Mouse (Mus musculus) embryonic fibroblast, embryonic 13.5 days (primary cell): ENCODE measurements at regions not wholly inside any gene's neighbourhood (a gene's known extent, or its start where the extent isn't known, plus 50 kb on each side); places are given as distances from the start of the nearest gene placed in this dataset.

Source experiments
- H3K27ac ChIP-seq: 2 replicates; pipeline ENCODE4 v1.5.1; 2012; ENCODE audit warnings: low read length, control low read depth, inconsistent platforms; ENCODE audit not compliant: insufficient read depth
- H3K4me1 ChIP-seq: 2 replicates; pipeline ENCODE4 v1.6.1; 2011; ENCODE audit warnings: low read length; ENCODE audit not compliant: control insufficient read depth, insufficient read depth
- H3K4me3 ChIP-seq: 2 replicates; pipeline ENCODE4 v1.5.1; 2011; ENCODE audit warnings: mild to moderate bottlenecking, control low read depth, low read length; ENCODE audit not compliant: insufficient read depth
- CTCF ChIP-seq: IDR thresholded peaks from 2 replicates; pipeline ENCODE4 v1.5.1; 2011; ENCODE audit warnings: mild to moderate bottlenecking, control low read depth, low read length, moderate library complexity, borderline replicate concordance; ENCODE audit not compliant: insufficient read depth
- POLR2A ChIP-seq: IDR thresholded peaks from 2 replicates; pipeline ENCODE4 v1.6.1; 2011; ENCODE audit warnings: low read depth, mild to moderate bottlenecking, control low read depth, low read length, moderate library complexity

- Histone ChIP-seq H3K4me3 (no peak overlapping the region), H3K27ac (no peak overlapping the region), H3K4me1 (peaks cover 7% of the 10 kb centered on the region)
- no peak for TF ChIP-seq CTCF
- TF ChIP-seq POLR2A, result no peak
Observed at GRCm38 (mm10) chr5:43357901-43358300, 124.9 kb downstream of the Cpeb2 start.

- Histone ChIP-seq H3K4me3 (no peak overlapping the region), H3K4me1 (peaks cover 7% of the 10 kb centered on the region), H3K27ac (0 out of 2 replicates have a peak overlapping the region, but pooled peaks have one; percentile 14)
- no peak for TF ChIP-seq CTCF
- no peak for TF ChIP-seq POLR2A
Observed at GRCm38 (mm10) chr5:43358928-43359765, 126.2 kb downstream of the Cpeb2 start.

GRCm38 (mm10) chr5:43360298-43360697 lies 127.3 kb downstream of the Cpeb2 start:
- H3K4me1 ChIP-seq, result peaks cover 5% of the 10 kb centered on the region; the same call in 1 of the 2 replicates
- no peak overlapping the region for H3K27ac ChIP-seq
- H3K4me3 ChIP-seq, result no peak overlapping the region
- TF ChIP-seq CTCF, result no peak
- no peak for TF ChIP-seq POLR2A

GRCm38 (mm10) chr5:43361026-43361425 lies 128.1 kb downstream of the Cpeb2 start:
- TF ChIP-seq CTCF (no peak), POLR2A (no peak)
- H3K4me3 ChIP-seq, result no peak overlapping the region

GRCm38 (mm10) chr5:43372385-43372784 lies 139.4 kb downstream of the Cpeb2 start:
- H3K27ac ChIP-seq, result no peak overlapping the region
- TF ChIP-seq POLR2A (no peak), CTCF (no peak)
- no peak overlapping the region for H3K4me3 ChIP-seq
- no peaks in the 10 kb centered on the region for H3K4me1 ChIP-seq

More at GRCm38 (mm10) chr5:43361026-43361425, 128.1 kb downstream of the Cpeb2 start:
- H3K4me1 ChIP-seq, result peaks cover 5% of the 10 kb centered on the region; the same call in 1 of the 2 replicates
- H3K27ac ChIP-seq, result no peak overlapping the region

GRCm38 (mm10) chr5:43384689-43385375 lies 130.5 kb upstream of the C1qtnf7 start:
- TF ChIP-seq POLR2A (no peak), CTCF (no peak)
- no peaks in the 10 kb centered on the region for H3K4me1 ChIP-seq
- no peak overlapping the region for H3K4me3 ChIP-seq
- no peak overlapping the region for H3K27ac ChIP-seq

DNA sequence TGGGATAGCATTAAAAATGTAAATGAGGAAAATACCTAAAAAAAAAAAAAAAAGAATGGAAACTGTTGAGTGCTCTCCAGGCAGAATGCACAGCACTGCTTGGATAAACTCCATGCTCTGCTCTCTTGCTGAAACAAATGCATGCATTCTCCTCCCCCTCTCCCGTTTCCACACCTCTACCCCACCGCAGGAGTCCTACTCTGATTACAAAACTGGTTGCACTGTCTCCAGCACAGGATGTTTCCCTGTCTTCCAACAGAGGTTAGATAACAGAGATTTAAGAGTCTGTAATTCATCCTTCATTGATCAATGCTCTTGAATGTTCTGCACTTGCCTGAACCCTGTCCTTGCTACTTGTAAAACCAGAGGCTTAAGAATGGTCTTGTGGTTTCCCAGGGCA lies 124.3 kb upstream of the C1qtnf7 start:
- Histone ChIP-seq H3K4me3 (no peak overlapping the region), H3K27ac (no peak overlapping the region)
- TF ChIP-seq CTCF (no peak), POLR2A (no peak)

DNA sequence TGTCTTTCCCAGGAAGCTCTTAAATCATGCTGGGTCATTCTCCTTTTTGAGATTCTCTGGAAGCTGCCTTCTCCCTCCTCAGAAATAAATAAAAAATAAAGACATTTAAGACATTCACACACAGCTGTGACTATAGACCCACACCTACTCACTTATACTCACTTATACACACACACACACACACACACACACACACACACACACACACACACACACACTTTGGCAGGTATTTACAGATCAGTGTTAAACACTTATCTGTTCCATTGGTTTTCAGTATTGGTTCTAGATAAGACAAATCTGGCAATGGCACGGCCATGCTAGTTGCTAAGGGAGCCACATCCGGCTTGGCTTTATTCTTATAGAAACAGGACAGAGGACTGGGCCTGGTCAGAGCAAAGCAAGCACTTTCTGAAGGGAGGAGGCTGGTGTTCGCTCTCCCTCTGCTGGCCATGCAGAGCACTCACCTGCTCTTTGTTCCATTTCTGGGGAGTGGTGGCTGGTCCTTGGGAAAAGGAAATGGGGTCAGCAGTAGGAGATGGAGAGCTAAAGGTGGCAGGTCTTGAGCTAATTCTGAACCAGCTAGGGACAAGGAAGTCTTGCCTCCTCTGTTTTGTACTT lies 123.8 kb upstream of the C1qtnf7 start:
- Histone ChIP-seq H3K4me1 (no peaks in the 10 kb centered on the region), H3K4me3 (no peak overlapping the region), H3K27ac (no peak overlapping the region)
- TF ChIP-seq POLR2A, result no peak
- peak; percentile 79 for TF ChIP-seq CTCF

More for the DNA sequence above, 124.3 kb upstream of the C1qtnf7 start:
- H3K4me1 ChIP-seq, result no peaks in the 10 kb centered on the region

DNA sequence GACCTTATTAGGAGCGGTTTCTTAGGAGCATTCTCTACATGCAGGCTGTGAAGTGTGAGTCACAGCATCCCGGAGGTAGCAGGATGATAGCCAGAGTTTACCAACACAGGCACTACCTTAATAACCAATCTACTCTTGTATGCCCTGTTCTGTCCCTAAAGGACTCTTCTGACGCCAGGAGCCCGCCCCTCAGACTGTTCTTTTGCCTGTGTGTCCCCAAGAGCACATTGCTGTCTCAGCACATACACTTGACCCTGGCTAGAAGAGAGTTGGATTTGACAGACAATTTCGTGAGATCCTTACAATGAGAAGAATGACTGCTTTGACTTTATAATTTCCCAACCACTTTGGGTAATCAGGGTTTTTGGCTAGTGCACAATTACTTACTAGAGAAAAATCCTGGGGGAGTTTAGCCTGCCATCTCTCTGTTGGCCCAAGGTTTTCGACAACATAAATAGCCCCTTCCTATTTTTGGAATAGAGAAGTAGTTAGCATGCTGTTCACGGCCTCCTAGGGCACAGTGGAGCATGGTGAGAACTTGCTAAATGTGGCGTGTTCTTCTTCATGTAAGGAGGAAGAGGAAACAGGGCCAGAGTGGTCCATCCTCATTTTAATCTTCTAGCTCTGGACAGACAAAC lies 122.3 kb upstream of the C1qtnf7 start:
- Histone ChIP-seq H3K27ac (no peak overlapping the region), H3K4me1 (no peaks in the 10 kb centered on the region), H3K4me3 (no peak overlapping the region)
- no peak for TF ChIP-seq CTCF
- no peak for TF ChIP-seq POLR2A
